Mouse (Mus musculus): ENCODE measurements around the gene Txnrd2. TPM values are rescaled to one million over a fixed set of nuclear protein-coding genes. Genes with fewer than 3 reads are reported as not detected.
A peak's percentile ranks its signal among the peaks of the same experiment; 100 is the strongest.

Gene Txnrd2
- polyA plus RNA-seq (2016; fragmentation: Nextera tagmentation; extraction: Ambion mirVana), result 23.3 and 23.7 TPM in 2 replicates

- Histone ChIP-seq H3K27ac (peak within 1 kb of the TSS; percentile 36), H3K4me2 (peak within 1 kb of the TSS; percentile 76)
- peak; percentile 84 for ATAC-seq (ENCODE audit: low FRiP score)
Observed at GRCm38 (mm10) chr16:18426215-18426791, at the start of gene Txnrd2. Gene Txnrd2 (plus strand): TSS chr16:18426384.

DNA sequence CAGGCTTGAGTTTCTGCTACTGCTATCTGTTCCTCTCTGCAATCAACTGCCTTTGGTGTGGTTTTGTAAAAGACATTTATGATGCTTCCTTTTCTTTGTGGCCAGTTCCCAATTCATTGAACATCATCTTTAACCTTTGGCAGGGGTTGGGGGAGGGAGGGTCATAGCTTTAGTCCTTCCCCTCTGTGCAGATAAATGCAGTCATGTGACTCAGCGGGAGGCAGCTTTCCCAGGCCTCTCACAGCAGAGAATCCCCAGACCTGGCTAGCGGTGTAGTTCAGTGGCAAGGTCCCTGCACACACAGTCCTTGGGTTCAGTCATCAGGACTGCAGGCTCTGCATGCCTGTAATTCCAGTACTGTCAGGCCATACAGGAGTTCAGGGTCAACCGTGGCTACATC, 49.0 kb upstream of the Txnrd2 start:
- peak overlapping the region; percentile 63; the same call in 1 of the 2 replicates for H3K27ac ChIP-seq
- WGBS, result 26% methylated on average over 3 of the region's 3 CpGs
- ATAC-seq (ENCODE audit: low FRiP score), result no peak

More at GRCm38 (mm10) chr16:18426215-18426791, at the start of gene Txnrd2:
- Histone ChIP-seq H3K4me1 (peaks cover 28% of the 10 kb centered on the region), H3K4me3 (replicated peaks) (peak within 1 kb of the TSS; percentile 89), H3K9ac (peak within 1 kb of the TSS; percentile 86), H3K9me3 (no peaks in the 10 kb centered on the region), H3K36me3 (replicated peaks) (peaks cover 11% of the 10 kb centered on the region), H3K27me3 (no peaks in the 10 kb centered on the region)
- under 1% methylated on average over 52 of the region's 52 CpGs for WGBS

GRCm38 (mm10) chr16:18378489-18378888, 47.7 kb upstream of the Txnrd2 start:
- H3K27me3 ChIP-seq, result no peaks in the 10 kb centered on the region
- peak overlapping the region; percentile 92; the same call in 1 of the 2 replicates for H3K27ac ChIP-seq
- no peaks in the 10 kb centered on the region for H3K36me3 ChIP-seq (replicated peaks)
- ATAC-seq (ENCODE audit: low FRiP score), result no peak
- peaks cover 71% of the 10 kb centered on the region for H3K4me1 ChIP-seq
- H3K9ac ChIP-seq, result no peak overlapping the region
- no peak overlapping the region for H3K4me3 ChIP-seq (replicated peaks)
- WGBS, result 55% methylated on average over 1 of the region's 1 CpGs
- H3K9me3 ChIP-seq, result no peaks in the 10 kb centered on the region
- H3K4me2 ChIP-seq, result no peak overlapping the region

More for the DNA sequence above, 49.0 kb upstream of the Txnrd2 start:
- Histone ChIP-seq H3K4me1 (peaks cover 58% of the 10 kb centered on the region), H3K36me3 (replicated peaks) (no peaks in the 10 kb centered on the region), H3K9ac (no peak overlapping the region), H3K9me3 (no peaks in the 10 kb centered on the region), H3K4me3 (replicated peaks) (no peak overlapping the region), H3K4me2 (no peak overlapping the region), H3K27me3 (no peaks in the 10 kb centered on the region)

- ATAC-seq (ENCODE audit: low FRiP score), result no peak
- Histone ChIP-seq H3K36me3 (replicated peaks) (no peaks in the 10 kb centered on the region), H3K27me3 (no peaks in the 10 kb centered on the region), H3K4me3 (replicated peaks) (no peak overlapping the region), H3K27ac (peak overlapping the region; percentile 92), H3K9ac (0 out of 2 replicates have a peak overlapping the region, but pooled peaks have one; percentile 36), H3K9me3 (no peaks in the 10 kb centered on the region), H3K4me2 (no peak overlapping the region), H3K4me1 (peaks cover 79% of the 10 kb centered on the region)
- 63% methylated on average over 8 of the region's 8 CpGs for WGBS
Observed at GRCm38 (mm10) chr16:18379338-18380001, 46.7 kb upstream of the Txnrd2 start.

GRCm38 (mm10) chr16:18380495-18381063, 45.6 kb upstream of the Txnrd2 start:
- H3K4me2 ChIP-seq, result peak overlapping the region; percentile 19
- H3K4me3 ChIP-seq (replicated peaks), result no peak overlapping the region
- no peaks in the 10 kb centered on the region for H3K27me3 ChIP-seq
- ATAC-seq (ENCODE audit: low FRiP score), result peak; percentile 91
- no peaks in the 10 kb centered on the region for H3K9me3 ChIP-seq
- peak overlapping the region; percentile 36; the same call in 1 of the 2 replicates for H3K9ac ChIP-seq
- WGBS, result 7% methylated on average over 6 of the region's 6 CpGs
- H3K36me3 ChIP-seq (replicated peaks), result no peaks in the 10 kb centered on the region
- peaks cover 82% of the 10 kb centered on the region for H3K4me1 ChIP-seq
- H3K27ac ChIP-seq, result peak overlapping the region; percentile 92

DNA sequence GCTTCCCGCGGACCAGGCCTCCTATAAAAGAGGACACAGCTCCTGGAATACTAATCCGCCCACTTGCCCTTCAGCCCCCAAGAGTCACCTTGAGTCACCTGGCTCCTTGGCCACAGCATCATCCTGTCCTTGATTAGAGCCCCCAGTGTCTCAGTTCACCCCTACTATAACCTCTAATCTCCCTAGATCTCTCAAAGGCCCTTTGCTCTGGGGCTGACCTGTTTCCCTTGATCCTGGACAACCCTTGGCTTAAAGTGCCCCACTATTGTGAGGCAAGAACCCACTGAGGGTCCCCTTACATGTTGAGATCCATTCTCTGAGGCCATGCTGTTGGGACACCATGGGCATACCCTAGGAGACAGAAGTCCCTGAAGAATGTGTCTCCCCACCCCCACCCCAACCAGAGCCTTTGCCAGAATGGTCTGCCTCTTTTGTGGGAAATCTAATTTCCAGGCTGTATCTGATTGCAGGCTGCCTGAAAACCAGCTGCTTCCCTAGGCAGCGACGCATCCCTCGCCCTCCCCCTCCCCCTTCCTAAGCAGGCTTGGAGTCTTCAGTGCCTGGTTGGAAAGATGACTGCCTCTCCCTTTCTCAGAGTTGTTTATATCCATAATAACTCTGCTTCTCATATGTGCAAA, 44.4 kb upstream of the Txnrd2 start:
- Histone ChIP-seq H3K9ac (no peak overlapping the region), H3K4me3 (replicated peaks) (no peak overlapping the region), H3K36me3 (replicated peaks) (no peaks in the 10 kb centered on the region), H3K4me1 (peaks cover 85% of the 10 kb centered on the region), H3K4me2 (0 out of 2 replicates have a peak overlapping the region, but pooled peaks have one; percentile 6), H3K27me3 (no peaks in the 10 kb centered on the region), H3K9me3 (no peaks in the 10 kb centered on the region), H3K27ac (peak overlapping the region; percentile 92)
- 32% methylated on average over 6 of the region's 6 CpGs for WGBS
- peak; percentile 53 for ATAC-seq (ENCODE audit: low FRiP score)

DNA sequence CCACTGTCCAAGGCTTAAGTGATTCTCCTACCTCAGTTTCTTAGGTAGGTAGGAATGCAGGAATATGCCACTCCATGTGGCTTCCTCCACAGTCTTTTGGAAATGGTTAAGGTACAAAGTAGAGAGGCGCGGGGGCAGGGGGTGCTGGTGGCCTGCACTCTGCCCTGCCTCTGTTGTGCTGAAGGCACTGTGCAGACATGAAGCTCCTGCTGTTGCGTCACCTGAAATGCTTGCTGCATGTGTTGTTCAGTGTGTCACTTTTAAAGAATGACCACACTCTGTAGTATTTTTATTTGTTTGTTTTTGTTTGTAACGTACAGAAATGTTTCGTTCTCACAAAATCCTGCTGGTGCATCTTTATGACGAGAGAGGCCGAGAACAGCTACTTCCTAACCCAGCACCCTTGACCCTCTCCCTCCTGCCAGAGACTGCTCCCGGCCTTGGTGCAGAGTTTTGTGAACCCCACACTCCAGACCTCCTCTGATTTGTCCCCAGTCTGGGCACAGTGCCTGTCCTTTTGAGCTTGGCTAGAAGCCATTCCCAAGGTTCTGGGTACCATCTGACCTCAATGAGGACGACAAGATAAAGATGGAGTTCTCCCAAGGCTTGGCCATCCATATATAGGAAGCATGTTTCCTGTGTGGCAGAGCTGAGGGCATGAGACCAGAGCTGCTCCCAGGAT, 43.0 kb upstream of the Txnrd2 start:
- peak overlapping the region; percentile 38; the same call in 1 of the 2 replicates for H3K27ac ChIP-seq
- no peak for ATAC-seq (ENCODE audit: low FRiP score)
- no peaks in the 10 kb centered on the region for H3K9me3 ChIP-seq
- H3K27me3 ChIP-seq, result no peaks in the 10 kb centered on the region
- 80% methylated on average over 9 of the region's 9 CpGs for WGBS
- H3K36me3 ChIP-seq (replicated peaks), result no peaks in the 10 kb centered on the region
- H3K4me1 ChIP-seq, result peaks cover 87% of the 10 kb centered on the region
- no peak overlapping the region for H3K4me3 ChIP-seq (replicated peaks)
- no peak overlapping the region for H3K9ac ChIP-seq
- H3K4me2 ChIP-seq, result no peak overlapping the region

- H3K27me3 ChIP-seq, result no peaks in the 10 kb centered on the region
- no peak overlapping the region for H3K4me2 ChIP-seq
- no peak for ATAC-seq (ENCODE audit: low FRiP score)
- no peaks in the 10 kb centered on the region for H3K9me3 ChIP-seq
- no peak overlapping the region for H3K9ac ChIP-seq
- no peaks in the 10 kb centered on the region for H3K36me3 ChIP-seq (replicated peaks)
- H3K4me1 ChIP-seq, result peaks cover 87% of the 10 kb centered on the region
- H3K27ac ChIP-seq, result peak overlapping the region; percentile 38; the same call in 1 of the 2 replicates
- 7% methylated on average over 3 of the region's 3 CpGs for WGBS
- no peak overlapping the region for H3K4me3 ChIP-seq (replicated peaks)
Observed at GRCm38 (mm10) chr16:18383756-18384155, 42.4 kb upstream of the Txnrd2 start.

- no peaks in the 10 kb centered on the region for H3K27me3 ChIP-seq
- H3K4me3 ChIP-seq (replicated peaks), result no peak overlapping the region
- no peak overlapping the region for H3K4me2 ChIP-seq
- peaks cover 87% of the 10 kb centered on the region for H3K4me1 ChIP-seq
- no peaks in the 10 kb centered on the region for H3K9me3 ChIP-seq
- WGBS, result 75% methylated on average over 7 of the region's 7 CpGs
- no peak for ATAC-seq (ENCODE audit: low FRiP score)
- no peak overlapping the region for H3K9ac ChIP-seq
- H3K27ac ChIP-seq, result peak overlapping the region; percentile 38; the same call in 1 of the 2 replicates
- H3K36me3 ChIP-seq (replicated peaks), result no peaks in the 10 kb centered on the region
Observed at GRCm38 (mm10) chr16:18384211-18384610, 42.0 kb upstream of the Txnrd2 start.

- H3K9ac ChIP-seq, result no peak overlapping the region
- no peak overlapping the region for H3K4me2 ChIP-seq
- peak overlapping the region; percentile 38; the same call in 1 of the 2 replicates for H3K27ac ChIP-seq
- H3K4me3 ChIP-seq (replicated peaks), result no peak overlapping the region
- ATAC-seq (ENCODE audit: low FRiP score), result no peak
- no peaks in the 10 kb centered on the region for H3K9me3 ChIP-seq
- H3K27me3 ChIP-seq, result no peaks in the 10 kb centered on the region
- 73% methylated on average over 8 of the region's 8 CpGs for WGBS
- H3K4me1 ChIP-seq, result peaks cover 86% of the 10 kb centered on the region
- H3K36me3 ChIP-seq (replicated peaks), result no peaks in the 10 kb centered on the region
Observed at GRCm38 (mm10) chr16:18384659-18385058, 41.5 kb upstream of the Txnrd2 start.

GRCm38 (mm10) chr16:18385411-18385810, 40.8 kb upstream of the Txnrd2 start:
- Histone ChIP-seq H3K36me3 (replicated peaks) (no peaks in the 10 kb centered on the region), H3K4me3 (replicated peaks) (no peak overlapping the region), H3K27ac (no peak overlapping the region), H3K9me3 (no peaks in the 10 kb centered on the region), H3K4me2 (no peak overlapping the region), H3K27me3 (no peaks in the 10 kb centered on the region), H3K4me1 (peaks cover 78% of the 10 kb centered on the region), H3K9ac (no peak overlapping the region)
- WGBS, result 64% methylated on average over 5 of the region's 5 CpGs
- no peak for ATAC-seq (ENCODE audit: low FRiP score)

- Histone ChIP-seq H3K4me1 (peaks cover 68% of the 10 kb centered on the region), H3K27ac (no peak overlapping the region), H3K4me3 (replicated peaks) (no peak overlapping the region), H3K27me3 (no peaks in the 10 kb centered on the region), H3K36me3 (replicated peaks) (no peaks in the 10 kb centered on the region), H3K9ac (no peak overlapping the region), H3K4me2 (no peak overlapping the region), H3K9me3 (no peaks in the 10 kb centered on the region)
- 85% methylated on average over 7 of the region's 7 CpGs for whole genome bisulfite sequencing
- ATAC-seq (ENCODE audit: low FRiP score), result no peak
Observed at GRCm38 (mm10) chr16:18386451-18386850, 39.7 kb upstream of the Txnrd2 start.
